Mouse (Mus musculus) embryonic stem cell, embryonic (primary cell): Measurements from ENCODE around the gene Fam178b.

ENCODE experiments used
- CTCF ChIA-PET, 4 experiments: fragments of 300-600 bp in 2 of 4; fragments of 350-600 bp in 2 of 4; sonication (Branson Sonifier 250); formaldehyde crosslinking; loops; one replicate each; lab custom pipeline; 2022; ENCODE audit warnings: inconsistent platforms in 2 of 4; lab: Charles Lee
- POLR2A ChIA-PET, 4 experiments: fragments of 300-600 bp in 2 of 4; fragments of 350-600 bp in 2 of 4; sonication (Branson Sonifier 250); formaldehyde crosslinking; loops; one replicate each; lab custom pipeline; 2022; ENCODE audit warnings: antibody characterized with exemption in 4 of 4, inconsistent platforms in 1 of 4; lab: Charles Lee

Fam178b gene

GRCm38 (mm10) chr1:36546888-36547471, 136.0 kb downstream of the Fam178b start, which contains the start of gene Ankrd39:
TSS of gene Ankrd39 (minus strand) at chr1:36547445.
- CTCF ChIA-PET = interaction anchor here (0.5 to 4.3 kb wide), 178 partner anchors 8 to 1793 kb away, joined by 3 to 131 read pairs (median 5); partner anchors contain the start of genes Fam178b (in 4 of the 4), Sema4c (in 4 of the 4), Cox5b (in 3 of the 4) and 4933424G06Rik (in 2 of the 4)
- POLR2A ChIA-PET = interaction anchor here (0.6 to 5.0 kb wide), 92 partner anchors 8 to 240 kb away, joined by 3 to 57 read pairs (median 4); partner anchors contain the start of genes Fam178b (in 3 of the 4), Sema4c (in 3 of the 4), 4933424G06Rik (in 1 of the 4) and Ankrd23 (in 1 of the 4)

DNA sequence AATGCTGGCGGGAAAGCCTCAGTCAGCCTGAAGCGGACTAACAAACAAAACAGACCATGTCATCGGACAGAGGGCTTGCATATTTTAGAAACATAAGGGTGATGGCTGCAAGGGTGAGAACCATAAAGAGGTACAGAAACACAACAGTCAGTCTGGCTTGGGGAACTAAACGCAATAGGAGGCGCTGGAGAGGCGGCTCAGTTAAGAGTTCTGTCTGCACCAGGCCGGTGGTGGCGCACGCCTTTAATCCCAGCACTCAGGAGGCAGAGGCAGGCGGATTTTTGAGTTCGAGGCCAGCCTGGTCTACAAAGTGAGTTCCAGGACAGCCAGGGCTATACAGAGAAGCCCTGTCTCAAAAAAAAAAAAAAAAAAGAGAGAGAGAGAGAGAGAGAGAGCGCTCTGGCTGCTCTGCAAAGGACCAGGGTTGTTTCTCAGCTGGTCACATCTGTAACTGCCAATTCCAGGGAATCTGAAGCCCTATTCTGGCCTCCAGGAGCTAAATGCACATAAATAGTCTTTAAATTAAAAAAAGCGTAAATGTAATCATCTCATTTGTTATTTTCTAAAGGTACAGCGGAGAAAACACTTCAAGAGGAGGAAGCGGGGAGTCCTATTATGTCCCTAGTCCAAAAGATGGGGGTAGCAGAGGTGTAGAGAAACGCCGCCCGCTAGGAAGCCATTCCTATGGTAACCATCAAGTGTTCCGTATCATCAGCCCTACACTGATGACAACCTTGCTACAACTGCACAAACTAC, 137.0 kb downstream of the Fam178b start:
- ChIA-PET CTCF (interaction anchor here (0.6 to 4.3 kb wide), 59 partner anchors 10 to 302 kb away, joined by 3 to 131 read pairs (median 9); partner anchors contain the start of genes Fam178b (in 4 of the 4), Sema4c (in 4 of the 4), Cox5b (in 2 of the 4) and 4933424G06Rik (in 1 of the 4)), POLR2A (interaction anchor here (0.5 to 5.0 kb wide), 40 partner anchors 10 to 492 kb away, joined by 3 to 57 read pairs (median 6); partner anchors contain the start of genes Fam178b (in 2 of the 4), Sema4c (in 2 of the 4), Ankrd23 (in 1 of the 4) and Arid5a (in 1 of the 4))

- CTCF ChIA-PET = interaction anchor here in 2 of 4 experiments (0.8 to 4.1 kb wide), 2 partner anchors 34 to 138 kb away, joined by 8 to 131 read pairs; partner anchors contain the start of gene Fam178b (in 1 of the 2)
These were observed 137.6 kb downstream of the Fam178b start for GRCm38 (mm10) chr1:36545382-36545781.

GRCm38 (mm10) chr1:36542925-36543324, 140.1 kb downstream of the Fam178b start:
- CTCF ChIA-PET = interaction anchor here in 2 of 4 experiments (1.0 to 1.3 kb wide), 5 partner anchors 91 to 219 kb away, joined by 3 to 6 read pairs (median 3); no protein-coding TSS in a partner anchor

More at GRCm38 (mm10) chr1:36545382-36545781, 137.6 kb downstream of the Fam178b start:
- POLR2A ChIA-PET = interaction anchor here in 3 of 4 experiments (1.0 to 5.0 kb wide), 4 partner anchors 11 to 17 kb away, joined by 3 to 57 read pairs (median 22); partner anchors contain the start of genes Ankrd23 (in 1 of the 3) and Sema4c (in 1 of the 3)

GRCm38 (mm10) chr1:36541844-36542243, 141.1 kb downstream of the Fam178b start:
- CTCF ChIA-PET = interaction anchor here in 2 of 4 experiments (0.5 to 0.9 kb wide), 4 partner anchors 9 to 204 kb away, joined by 3 to 4 read pairs (median 4); no protein-coding TSS in a partner anchor
- POLR2A ChIA-PET = interaction anchor here in 2 of 4 experiments (0.6 to 1.7 kb wide), 2 partner anchors 11 to 175 kb away, joined by 3 to 5 read pairs; no protein-coding TSS in a partner anchor

More at GRCm38 (mm10) chr1:36542925-36543324, 140.1 kb downstream of the Fam178b start:
- POLR2A ChIA-PET = interaction anchor here (0.7 to 1.7 kb wide), 7 partner anchors 10 to 165 kb away, joined by 3 to 6 read pairs (median 3); partner anchors contain the start of gene Fam178b (in 1 of the 4)

- ChIA-PET POLR2A (interaction anchor here in 3 of 4 experiments (0.8 to 2.5 kb wide), 8 partner anchors 9 to 20 kb away, joined by 3 to 9 read pairs (median 5); partner anchors contain the start of gene Sema4c (in 1 of the 3)), CTCF (interaction anchor here (0.5 to 1.5 kb wide), 6 partner anchors 75 to 217 kb away, joined by 3 to 9 read pairs (median 4); no protein-coding TSS in a partner anchor)
These were observed 142.2 kb downstream of the Fam178b start for GRCm38 (mm10) chr1:36540807-36541206.

GRCm38 (mm10) chr1:36540132-36540531, 142.9 kb downstream of the Fam178b start:
- POLR2A ChIA-PET = interaction anchor here in 3 of 4 experiments (0.5 to 2.5 kb wide), 11 partner anchors 8 to 97 kb away, joined by 3 to 9 read pairs (median 5); partner anchors contain the start of gene Sema4c (in 1 of the 3)
- CTCF ChIA-PET = interaction anchor here (0.6 to 1.5 kb wide), 7 partner anchors 18 to 206 kb away, joined by 3 to 9 read pairs (median 4); partner anchors contain the start of gene Sema4c (in 1 of the 4)

- POLR2A ChIA-PET = interaction anchor here in 2 of 4 experiments (0.7 to 2.5 kb wide), 7 partner anchors 8 to 720 kb away, joined by 3 to 9 read pairs (median 4); partner anchors contain the start of genes Ankrd39 (in 1 of the 2) and Sema4c (in 1 of the 2)
- CTCF ChIA-PET = interaction anchor here in 3 of 4 experiments (0.6 to 1.5 kb wide), 4 partner anchors 8 to 257 kb away, joined by 3 to 15 read pairs (median 8); partner anchors contain the start of gene Ankrd39 (in 2 of the 3)
These were observed 143.8 kb downstream of the Fam178b start, which contains the start of gene Gm42417 for GRCm38 (mm10) chr1:36539186-36539585. TSS of gene Gm42417 (minus strand) at chr1:36539429.

DNA sequence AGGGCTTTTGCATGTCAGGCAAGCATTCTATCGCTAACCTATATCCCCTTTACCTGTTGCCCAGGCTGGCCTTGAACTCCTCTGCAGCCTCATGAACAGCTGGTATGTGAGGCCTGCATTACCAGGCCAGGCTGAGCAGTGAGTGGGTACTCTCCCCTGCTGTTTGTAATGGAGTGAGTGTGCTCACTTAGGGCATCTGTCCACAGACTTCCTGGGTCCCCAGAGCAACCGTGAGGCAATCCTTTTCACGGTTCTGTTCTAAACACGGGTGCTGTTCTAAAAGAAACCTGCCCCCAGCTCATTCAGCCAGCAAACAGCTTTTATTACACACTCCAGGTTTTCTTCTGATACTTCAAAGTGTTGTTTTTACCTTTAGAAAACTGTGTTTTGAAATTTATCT, 144.3 kb downstream of the Fam178b start:
- ChIA-PET POLR2A (interaction anchor here in 2 of 4 experiments (0.9 to 2.5 kb wide), 6 partner anchors 9 to 145 kb away, joined by 3 to 9 read pairs (median 6); partner anchors contain the start of genes Ankrd39 (in 1 of the 2) and Sema4c (in 1 of the 2)), CTCF (interaction anchor here in 3 of 4 experiments (0.5 to 1.5 kb wide), 3 partner anchors 8 to 472 kb away, joined by 8 to 32 read pairs (median 15); partner anchors contain the start of gene Ankrd39 (in 2 of the 3))

- POLR2A ChIA-PET = interaction anchor here in 3 of 4 experiments (0.5 to 5.5 kb wide), 4 partner anchors 8 to 36 kb away, joined by 3 to 40 read pairs (median 4); partner anchors contain the start of gene Ankrd39 (in 1 of the 3)
- CTCF ChIA-PET = interaction anchor here in 3 of 4 experiments (0.6 to 3.9 kb wide), 5 partner anchors 10 to 35 kb away, joined by 3 to 15 read pairs (median 4); partner anchors contain the start of gene Ankrd39 (in 3 of the 3)
These were observed 146.2 kb downstream of the Fam178b start, which contains the start of gene Ankrd23 for GRCm38 (mm10) chr1:36536783-36537182. TSS of gene Ankrd23 (minus strand) at chr1:36536883.

DNA sequence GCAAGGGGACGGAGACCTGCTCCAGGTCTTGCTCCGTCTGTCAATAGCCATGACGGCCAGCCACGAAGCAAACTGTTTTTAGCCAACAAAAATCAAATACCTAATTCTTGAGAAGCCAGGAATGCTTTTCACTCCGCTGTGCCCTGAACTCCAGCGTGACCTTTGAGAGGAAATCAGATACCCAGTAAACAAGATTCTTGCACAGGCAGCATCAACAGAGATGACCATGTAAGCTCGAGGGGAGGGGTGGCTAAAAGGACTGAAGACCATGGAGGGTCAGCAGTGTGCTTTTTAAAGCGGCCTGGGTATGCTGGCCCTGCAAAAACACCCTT, 146.6 kb downstream of the Fam178b start:
- ChIA-PET CTCF (interaction anchor here in 3 of 4 experiments (0.6 to 3.9 kb wide), 4 partner anchors 11 to 36 kb away, joined by 3 to 15 read pairs (median 4); partner anchors contain the start of gene Ankrd39 (in 2 of the 3)), POLR2A (interaction anchor here in 3 of 4 experiments (0.7 to 5.5 kb wide), 3 partner anchors 10 to 36 kb away, joined by 4 to 40 read pairs (median 6); partner anchors contain the start of gene Ankrd39 (in 2 of the 3))

DNA sequence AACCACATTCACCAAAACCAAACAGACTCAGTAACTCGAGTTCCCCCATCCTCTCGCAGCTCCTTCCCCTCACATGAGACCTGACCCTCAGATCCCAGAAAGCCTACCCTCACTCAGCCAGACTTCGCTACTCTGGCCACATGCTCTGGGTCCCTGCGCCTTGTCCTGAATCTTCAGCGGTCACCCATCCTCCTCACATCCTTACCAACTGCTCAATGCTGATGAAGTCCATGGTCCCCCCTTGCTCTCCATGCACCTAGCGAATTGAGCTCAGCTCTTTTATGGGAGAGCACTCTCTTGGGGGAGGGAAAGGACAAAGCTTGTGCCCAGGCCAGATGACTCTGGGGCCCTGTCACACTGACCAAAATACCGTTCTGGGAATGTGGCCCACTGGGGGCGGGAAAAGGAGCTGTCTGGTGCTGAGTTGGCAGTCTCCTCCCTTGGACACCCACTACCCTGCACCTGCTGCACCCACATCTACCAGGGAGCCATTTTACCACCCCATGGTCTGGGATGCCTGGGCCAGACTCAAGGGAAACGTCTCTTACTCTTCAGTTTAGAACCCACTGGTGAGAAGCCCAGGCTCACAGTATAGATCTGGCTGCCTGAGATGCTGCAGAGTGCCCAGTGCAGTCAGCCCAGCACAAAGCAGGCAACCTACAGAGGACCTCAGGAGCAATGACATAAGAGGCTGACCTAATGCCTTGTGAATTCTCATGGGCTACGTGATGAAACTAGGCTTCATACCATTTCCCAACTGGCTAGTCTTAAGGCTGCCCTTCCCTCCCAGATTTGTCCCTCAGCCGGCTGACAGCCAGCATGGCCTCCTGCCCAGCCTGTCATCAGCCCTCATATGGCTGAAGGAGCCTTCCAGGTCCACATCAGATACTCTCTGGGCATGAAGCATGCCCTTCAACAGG, 147.2 kb downstream of the Fam178b start:
- ChIA-PET CTCF (interaction anchor here in 3 of 4 experiments (0.9 to 3.9 kb wide), 5 partner anchors 11 to 148 kb away, joined by 3 to 15 read pairs (median 3); partner anchors contain the start of gene Ankrd39 (in 1 of the 3)), POLR2A (interaction anchor here (0.5 to 6.5 kb wide), 8 partner anchors 11 to 212 kb away, joined by 3 to 76 read pairs (median 5); partner anchors contain the start of gene Ankrd39 (in 2 of the 4))

DNA sequence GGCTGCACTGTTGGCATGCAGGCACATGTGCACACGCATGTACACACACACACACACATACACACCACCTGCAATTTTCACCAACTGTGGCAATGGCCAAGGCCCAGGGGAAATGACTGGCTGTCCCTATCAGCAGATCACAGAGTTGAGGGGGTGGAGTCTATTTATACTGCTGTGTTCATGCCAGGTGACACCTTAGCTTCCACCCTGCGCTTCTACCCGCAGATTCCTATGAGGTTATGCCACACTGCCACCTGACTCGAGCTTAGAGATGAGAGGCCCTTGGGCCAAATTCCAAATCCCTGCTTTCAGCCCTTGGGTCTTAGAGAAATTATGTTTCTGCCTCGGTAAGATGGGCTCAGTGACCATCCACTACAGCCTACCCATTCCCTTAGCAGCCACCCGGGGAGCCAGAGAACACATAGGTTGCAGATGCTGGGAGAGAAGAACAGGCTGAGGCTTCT, 148.4 kb downstream of the Fam178b start:
- CTCF ChIA-PET = interaction anchor here in 2 of 4 experiments (0.9 to 3.9 kb wide), 2 partner anchors 12 to 34 kb away, joined by 3 to 15 read pairs; partner anchors contain the start of gene Ankrd39 (in 1 of the 2)
- POLR2A ChIA-PET = interaction anchor here in 3 of 4 experiments (0.6 to 6.5 kb wide), 11 partner anchors 12 to 831 kb away, joined by 3 to 76 read pairs (median 5); partner anchors contain the start of gene Ankrd39 (in 3 of the 3)

DNA sequence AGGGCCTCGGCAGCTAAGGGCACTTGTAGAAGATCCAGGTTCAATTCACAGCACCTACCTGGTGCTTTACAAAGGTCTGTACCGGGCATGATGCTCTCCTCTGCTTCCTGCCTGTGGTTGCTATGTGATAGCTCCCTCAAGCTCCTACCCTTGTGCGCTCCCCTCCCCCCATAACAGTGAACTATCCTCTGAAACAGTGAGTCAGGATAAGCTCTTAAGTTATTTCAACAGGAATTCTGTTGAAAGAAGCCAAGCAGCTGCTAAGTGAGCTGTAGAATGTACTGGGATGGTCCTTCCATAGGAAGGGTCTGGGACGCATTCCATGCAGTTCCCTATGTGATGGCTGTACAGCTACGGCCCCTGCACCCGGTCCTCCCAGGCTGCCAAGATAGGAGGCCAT, 149.4 kb downstream of the Fam178b start:
- ChIA-PET POLR2A (interaction anchor here (0.6 to 6.5 kb wide), 22 partner anchors 10 to 859 kb away, joined by 3 to 76 read pairs (median 4); partner anchors contain the start of genes Ankrd39 (in 3 of the 4), Cnnm3 (in 2 of the 4) and Sema4c (in 1 of the 4)), CTCF (interaction anchor here in 3 of 4 experiments (0.7 to 2.7 kb wide), 7 partner anchors 13 to 252 kb away, joined by 3 to 22 read pairs (median 6); partner anchors contain the start of gene Ankrd39 (in 2 of the 3))
